Mouse (Mus musculus) kidney, embryonic 14.5 days (tissue): ENCODE measurements at regions not wholly inside any gene's neighbourhood (a gene's known extent, or its start where the extent isn't known, plus 50 kb on each side); places are given as distances from the start of the nearest gene placed in this dataset.

Experiments used
- ATAC-seq: fragments of 200-750 bp; cut with Nextera tagmentation; 2 replicates; pipeline ENCODE4 v1.8.0; 2017; ENCODE audit warnings: moderate number of reproducible peaks, mild to moderate bottlenecking, moderate TSS enrichment, moderate library complexity; ENCODE audit not compliant: low FRiP score, low TSS enrichment
- H3K27ac ChIP-seq: fragments of 300-500 bp; sonication (generic); 2 replicates; pipeline ENCODE4 v1.5.1; 2014; ENCODE audit warnings: low read depth, mild to moderate bottlenecking, low read length, moderate library complexity, mixed read lengths
- H3K27me3 ChIP-seq: fragments of 300-500 bp; sonication (generic); 2 replicates; pipeline ENCODE4 v1.6.1; 2014; ENCODE audit warnings: mild to moderate bottlenecking, low read length; ENCODE audit not compliant: control insufficient read depth, insufficient read depth
- H3K36me3 ChIP-seq: fragments of 300-500 bp; sonication (generic); 2 replicates; pipeline ENCODE4 v1.6.1; 2014; ENCODE audit warnings: low read length, mixed read lengths; ENCODE audit not compliant: control insufficient read depth, insufficient read depth
- H3K4me1 ChIP-seq: fragments of 300-500 bp; sonication (generic); 2 replicates; pipeline ENCODE4 v1.6.1; 2014; ENCODE audit warnings: low read length, mixed read lengths; ENCODE audit not compliant: control insufficient read depth, insufficient read depth
- H3K4me2 ChIP-seq: fragments of 300-500 bp; sonication (generic); replicated peaks from 2 replicates; pipeline ENCODE4 v1.6.1; 2014; ENCODE audit warnings: low read depth, mild to moderate bottlenecking, low read length
- H3K4me3 ChIP-seq: fragments of 300-500 bp; sonication (generic); 2 replicates; pipeline ENCODE4 v1.5.1; 2014; ENCODE audit warnings: mild to moderate bottlenecking, low read length
- H3K9ac ChIP-seq: fragments of 300-500 bp; sonication (generic); 2 replicates; pipeline ENCODE4 v1.6.1; 2014; ENCODE audit warnings: low read depth, mild to moderate bottlenecking, low read length, moderate library complexity
- H3K9me3 ChIP-seq: fragments of 300-500 bp; sonication (generic); 2 replicates; pipeline ENCODE4 v1.6.1; 2016; ENCODE audit warnings: low read length; ENCODE audit not compliant: control insufficient read depth
- WGBS: fragments of 180-500 bp; shearing (Covaris S2); extraction: QIAGEN DNeasy Blood & Tissue Kit; methylation state at CpG from one replicate; pipeline ENCODE4 v1.1.7; 2014; 5-methylcytosine and 5-hydroxymethylcytosine counted together

GRCm38 (mm10) chr2:51073040-51073594 is 75.8 kb downstream of the Rnd3 start:
- Histone ChIP-seq H3K9ac (no peak overlapping the region), H3K27me3 (no peaks in the 10 kb centered on the region), H3K36me3 (no peaks in the 10 kb centered on the region), H3K27ac (no peak overlapping the region), H3K4me2 (no peak overlapping the region), H3K4me1 (no peaks in the 10 kb centered on the region), H3K9me3 (no peaks in the 10 kb centered on the region), H3K4me3 (no peak overlapping the region)
- 70% methylated on average over 14 of the region's 14 CpGs for WGBS
- ATAC-seq = no peak

- Histone ChIP-seq H3K4me1 (no peaks in the 10 kb centered on the region), H3K4me3 (no peak overlapping the region), H3K36me3 (no peaks in the 10 kb centered on the region), H3K27ac (no peak overlapping the region), H3K9ac (no peak overlapping the region), H3K27me3 (no peaks in the 10 kb centered on the region), H3K4me2 (no peak overlapping the region), H3K9me3 (no peaks in the 10 kb centered on the region)
- no peak for ATAC-seq
- 57% methylated on average over 6 of the region's 6 CpGs for WGBS
Observed at GRCm38 (mm10) chr2:51072346-51072885, 76.5 kb downstream of the Rnd3 start.

DNA sequence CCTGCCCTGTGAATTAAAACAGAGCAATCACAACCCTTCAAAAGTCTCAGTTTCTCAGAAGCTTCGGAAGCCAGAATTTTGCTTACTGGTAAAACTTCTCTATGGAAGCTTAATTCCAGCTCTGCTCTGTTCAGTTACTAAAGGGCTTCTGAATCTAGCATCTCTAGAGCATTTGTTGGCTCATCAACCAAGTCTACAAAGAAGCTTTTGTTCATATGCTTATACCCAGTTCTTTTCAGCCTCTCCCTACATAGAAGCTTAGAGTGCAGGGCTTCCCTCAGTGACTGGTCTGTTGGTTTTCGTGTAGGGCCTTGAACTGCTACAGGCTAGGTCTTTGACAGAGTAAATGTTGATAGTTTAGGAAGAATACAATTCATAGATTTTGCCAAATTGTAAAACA is 78.0 kb downstream of the Rnd3 start:
- 97% methylated on average over 2 of the region's 2 CpGs for WGBS
- H3K4me1 ChIP-seq = 0 out of 2 replicates have a peak, but pooled peaks cover 4% of the 10 kb centered on the region
- H3K9me3 ChIP-seq = no peaks in the 10 kb centered on the region
- no peaks in the 10 kb centered on the region for H3K27me3 ChIP-seq
- H3K4me3 ChIP-seq = no peak overlapping the region
- ATAC-seq = no peak
- H3K4me2 ChIP-seq = no peak overlapping the region
- H3K9ac ChIP-seq = no peak overlapping the region
- no peak overlapping the region for H3K27ac ChIP-seq
- no peaks in the 10 kb centered on the region for H3K36me3 ChIP-seq

DNA sequence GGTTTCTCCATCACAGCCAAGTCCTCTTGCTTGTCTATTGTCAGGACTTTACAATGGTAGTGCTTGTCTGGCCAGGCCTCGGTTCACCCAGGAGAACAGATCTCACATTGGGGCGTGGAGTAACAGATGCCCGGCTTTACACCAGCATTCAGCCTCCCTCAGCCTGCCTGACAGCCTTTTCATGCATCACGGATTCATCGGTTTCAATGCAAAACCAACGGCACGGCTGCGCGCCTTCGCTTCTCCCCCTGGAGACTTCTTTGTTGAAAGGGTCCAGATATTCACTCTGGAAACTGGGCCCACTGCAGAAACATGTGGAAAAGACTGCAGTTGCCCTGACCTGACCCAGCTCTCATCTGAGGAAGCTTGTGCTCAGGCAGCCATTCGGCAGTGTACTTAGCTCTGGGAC is 82.5 kb downstream of the Rnd3 start:
- H3K9ac ChIP-seq = no peak overlapping the region
- 0 out of 2 replicates have a peak, but pooled peaks cover 4% of the 10 kb centered on the region for H3K4me1 ChIP-seq
- no peaks in the 10 kb centered on the region for H3K36me3 ChIP-seq
- H3K4me3 ChIP-seq = no peak overlapping the region
- H3K4me2 ChIP-seq = no peak overlapping the region
- no peaks in the 10 kb centered on the region for H3K27me3 ChIP-seq
- H3K27ac ChIP-seq = no peak overlapping the region
- 63% methylated on average over 11 of the region's 11 CpGs for WGBS
- H3K9me3 ChIP-seq = no peaks in the 10 kb centered on the region
- no peak for ATAC-seq

GRCm38 (mm10) chr2:51065821-51066220 is 83.1 kb downstream of the Rnd3 start:
- 0 out of 2 replicates have a peak, but pooled peaks cover 4% of the 10 kb centered on the region for H3K4me1 ChIP-seq
- no peak overlapping the region for H3K9ac ChIP-seq
- H3K4me2 ChIP-seq = no peak overlapping the region
- H3K36me3 ChIP-seq = no peaks in the 10 kb centered on the region
- no peak overlapping the region for H3K4me3 ChIP-seq
- H3K9me3 ChIP-seq = no peaks in the 10 kb centered on the region
- ATAC-seq = no peak
- 59% methylated on average over 6 of the region's 6 CpGs for WGBS
- no peak overlapping the region for H3K27ac ChIP-seq
- H3K27me3 ChIP-seq = no peaks in the 10 kb centered on the region

DNA sequence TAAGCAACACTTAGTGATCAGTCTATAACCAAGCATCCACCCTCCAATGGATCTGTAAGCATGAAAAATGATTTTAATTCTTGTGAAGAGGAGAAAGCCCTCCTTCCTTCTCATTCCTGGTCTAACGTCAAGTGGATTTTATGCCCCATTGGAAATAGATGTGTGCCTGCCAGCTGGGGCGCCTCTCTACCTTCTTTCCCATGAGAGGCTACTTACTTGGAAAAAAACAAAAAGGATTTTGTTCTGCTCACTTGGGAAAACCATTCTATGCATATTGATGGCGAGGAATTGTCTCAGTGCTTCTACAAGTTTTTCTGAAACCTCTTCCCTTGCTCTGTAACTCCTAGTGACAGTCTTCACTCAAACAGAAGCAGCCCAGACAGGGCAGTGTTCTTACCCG is 84.1 kb downstream of the Rnd3 start:
- H3K4me1 ChIP-seq = 0 out of 2 replicates have a peak, but pooled peaks cover 4% of the 10 kb centered on the region
- 85% methylated on average over 4 of the region's 4 CpGs for WGBS
- no peak overlapping the region for H3K27ac ChIP-seq
- no peak for ATAC-seq
- no peaks in the 10 kb centered on the region for H3K36me3 ChIP-seq
- H3K4me2 ChIP-seq = no peak overlapping the region
- H3K9ac ChIP-seq = no peak overlapping the region
- no peak overlapping the region for H3K4me3 ChIP-seq
- H3K27me3 ChIP-seq = no peaks in the 10 kb centered on the region
- H3K9me3 ChIP-seq = no peaks in the 10 kb centered on the region

DNA sequence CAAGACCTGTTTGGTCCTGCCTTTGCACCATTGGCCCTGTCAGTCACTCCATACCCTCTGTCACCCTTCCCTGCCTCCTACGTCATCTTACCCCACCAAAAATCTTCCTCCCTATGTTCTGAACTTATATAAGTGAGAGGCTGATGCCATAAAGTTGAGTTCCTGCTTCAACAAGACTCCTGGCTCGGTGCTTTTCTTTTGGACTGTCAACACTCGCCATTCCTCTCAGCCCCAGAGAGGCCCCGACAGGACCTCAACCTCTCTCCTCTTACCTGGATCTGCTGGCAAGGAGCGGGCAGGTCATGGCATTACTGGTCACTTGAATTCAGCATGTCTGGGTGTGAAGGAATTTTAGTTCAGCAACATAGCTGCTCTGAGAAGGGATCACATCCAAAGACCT is 86.9 kb downstream of the Rnd3 start:
- no peak for ATAC-seq
- H3K4me2 ChIP-seq = no peak overlapping the region
- no peak overlapping the region for H3K4me3 ChIP-seq
- H3K27me3 ChIP-seq = no peaks in the 10 kb centered on the region
- no peak overlapping the region for H3K27ac ChIP-seq
- H3K4me1 ChIP-seq = peaks cover 6% of the 10 kb centered on the region
- H3K9ac ChIP-seq = no peak overlapping the region
- no peaks in the 10 kb centered on the region for H3K9me3 ChIP-seq
- 90% methylated on average over 5 of the region's 5 CpGs for WGBS
- H3K36me3 ChIP-seq = no peaks in the 10 kb centered on the region

DNA sequence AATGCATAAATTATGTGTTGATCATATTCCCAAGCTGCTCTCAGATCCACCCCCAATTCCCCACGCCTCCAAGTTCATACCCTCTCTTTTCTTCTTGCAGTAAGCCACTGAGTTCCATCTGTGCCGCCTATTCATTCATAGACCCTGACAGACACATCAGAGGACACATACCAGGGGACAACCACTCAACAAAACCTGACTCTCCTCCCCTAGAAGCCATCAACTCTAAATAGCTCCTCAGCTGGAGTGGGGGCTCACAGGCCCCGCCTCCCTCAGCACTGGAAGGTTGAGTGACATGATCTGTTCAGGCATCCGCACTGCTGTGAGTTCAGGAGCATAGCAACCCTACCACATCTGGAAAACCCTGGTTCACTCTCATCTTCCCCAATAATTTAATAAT is 90.8 kb downstream of the Rnd3 start:
- WGBS = 89% methylated on average over 4 of the region's 4 CpGs
- no peak for ATAC-seq

GRCm38 (mm10) chr2:51056141-51056731 is 92.7 kb downstream of the Rnd3 start:
- Histone ChIP-seq H3K4me1 (peaks cover 18% of the 10 kb centered on the region), H3K4me3 (no peak overlapping the region), H3K27ac (peak overlapping the region; percentile 32; the same call in 1 of the 2 replicates), H3K36me3 (no peaks in the 10 kb centered on the region), H3K4me2 (0 out of 2 replicates have a peak overlapping the region, but pooled peaks have one; percentile 13), H3K27me3 (no peaks in the 10 kb centered on the region), H3K9me3 (no peaks in the 10 kb centered on the region), H3K9ac (no peak overlapping the region)
- ATAC-seq = peak; percentile 91
- 14% methylated on average over 8 of the region's 8 CpGs for WGBS

More for the DNA sequence above, 90.8 kb downstream of the Rnd3 start:
- Histone ChIP-seq H3K4me3 (no peak overlapping the region), H3K9ac (no peak overlapping the region), H3K4me1 (peaks cover 18% of the 10 kb centered on the region), H3K27ac (no peak overlapping the region), H3K36me3 (no peaks in the 10 kb centered on the region), H3K4me2 (no peak overlapping the region), H3K27me3 (no peaks in the 10 kb centered on the region), H3K9me3 (no peaks in the 10 kb centered on the region)
